Mouse (Mus musculus): ENCODE results near the gene R3hcc1l.

Gene R3hcc1l

DNA sequence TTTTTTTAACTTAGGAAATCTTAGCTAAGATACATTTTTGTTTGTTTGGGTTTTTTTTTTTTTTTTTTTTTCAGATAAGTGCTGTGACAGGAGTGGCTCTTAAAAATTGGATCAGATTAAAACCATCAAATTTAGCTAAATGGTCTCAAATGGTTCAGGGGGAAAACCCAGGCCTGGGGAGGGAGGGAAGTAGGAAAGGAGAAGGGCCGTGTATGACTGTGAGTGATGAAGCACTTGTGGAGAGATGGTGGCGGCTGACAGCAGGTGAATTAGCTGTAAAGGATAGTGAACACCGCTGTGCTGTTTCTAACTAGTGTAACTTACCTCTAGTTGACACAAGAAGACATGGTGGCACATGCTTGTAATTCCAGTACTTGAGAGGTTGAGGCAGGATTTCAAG lies 40.1 kb downstream of the R3hcc1l start:
- no peak for DNase-seq

DNA sequence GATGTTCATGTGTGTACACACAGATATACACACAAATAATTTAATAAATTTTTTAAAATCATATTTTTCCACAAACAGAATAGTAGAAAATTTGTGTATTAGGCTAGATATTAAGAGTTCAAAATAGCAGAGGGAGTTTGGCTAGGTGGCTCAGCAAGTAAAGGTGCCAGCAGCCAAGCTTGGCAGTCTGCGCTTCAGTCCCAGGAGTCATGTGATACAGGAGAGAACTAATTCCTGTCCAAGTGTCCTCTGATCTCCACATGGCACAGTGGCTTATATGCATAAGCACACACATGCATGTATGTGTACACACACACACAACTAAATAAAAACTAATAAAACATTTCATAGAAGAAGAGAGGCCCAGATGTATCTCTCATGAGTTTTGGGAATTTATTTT lies 43.4 kb downstream of the R3hcc1l start:
- DNase-seq: no peak

DNA sequence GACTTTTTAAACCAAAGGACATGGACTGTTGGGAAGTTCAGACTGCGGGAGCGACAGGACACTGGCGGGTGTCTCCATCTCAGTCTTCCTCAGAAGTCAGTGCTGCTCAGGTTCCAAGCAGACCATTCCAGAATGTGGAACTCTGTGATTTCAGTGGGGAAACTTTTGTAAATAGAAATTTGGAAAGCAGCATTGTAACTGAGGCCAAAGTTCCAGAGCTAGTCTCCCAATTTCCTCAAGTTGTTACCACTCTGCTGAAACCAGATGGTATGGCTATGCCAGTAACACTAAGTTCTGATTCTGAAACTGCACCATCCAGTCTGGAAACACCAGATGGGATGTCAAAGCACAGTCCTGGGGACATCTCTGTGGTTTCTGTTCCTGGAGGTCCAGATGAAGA lies 44.4 kb downstream of the R3hcc1l start:
- no peak for DNase-seq

DNA sequence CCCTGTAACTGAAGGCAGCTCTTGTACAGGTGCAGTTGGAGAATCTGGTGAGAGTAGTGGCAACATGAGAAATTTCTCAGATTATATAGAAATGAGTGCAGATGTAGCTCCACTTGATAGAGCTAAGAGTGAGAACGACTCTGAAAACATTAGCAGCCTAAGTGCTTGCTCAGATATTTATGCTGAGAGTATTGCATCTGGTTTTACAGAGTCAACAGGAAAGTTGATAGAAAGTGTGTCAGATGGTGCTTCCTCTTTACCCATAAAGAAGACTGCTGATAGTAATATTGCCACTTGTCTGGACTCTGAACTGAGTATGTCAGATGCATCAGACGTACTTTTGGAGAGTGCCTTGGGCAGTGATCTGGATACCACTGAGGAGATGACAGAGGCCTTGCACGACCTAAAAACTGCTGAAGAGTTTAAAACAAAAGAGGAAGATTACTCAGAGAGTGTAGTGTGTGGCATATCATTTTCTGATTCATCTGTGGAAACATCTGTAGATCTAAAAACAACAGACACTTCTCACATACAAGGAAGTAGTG lies 45.2 kb downstream of the R3hcc1l start:
- no peak for DNase-seq

DNA sequence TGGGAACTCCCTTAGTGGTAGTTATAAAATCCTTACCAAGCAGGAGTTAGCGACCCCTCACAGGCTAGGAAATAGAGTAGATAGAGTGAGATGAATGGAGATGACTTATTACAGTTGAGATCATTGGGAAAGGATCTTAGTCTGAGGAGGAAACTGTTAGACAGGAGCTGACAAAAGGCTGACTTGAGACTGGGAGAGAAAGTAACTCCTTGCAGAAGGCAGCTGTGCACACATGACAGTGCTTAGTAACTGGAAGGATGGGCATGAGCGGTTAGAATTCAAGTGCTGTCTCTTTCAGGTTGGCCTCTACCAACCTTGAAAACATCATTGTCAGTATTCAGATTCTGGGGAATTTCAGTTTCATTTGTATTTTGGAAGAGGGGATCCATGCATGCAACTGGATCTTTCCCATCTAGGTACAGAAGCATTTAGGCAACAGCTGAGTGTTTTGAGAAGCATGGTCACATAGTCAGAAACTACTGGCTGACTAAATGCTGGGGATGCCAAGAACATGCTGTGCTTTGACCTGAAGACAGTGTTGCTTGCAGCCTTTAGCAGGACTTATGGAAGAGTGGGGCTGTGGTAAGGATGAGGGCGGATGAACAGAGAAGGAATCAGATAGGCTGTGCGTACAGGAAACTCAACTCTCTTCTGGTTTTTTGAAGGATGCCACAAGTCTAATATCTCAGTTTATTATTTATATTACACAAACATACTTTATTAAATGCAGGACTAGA lies 47.9 kb downstream of the R3hcc1l start:
- DNase-seq: no peak

DNA sequence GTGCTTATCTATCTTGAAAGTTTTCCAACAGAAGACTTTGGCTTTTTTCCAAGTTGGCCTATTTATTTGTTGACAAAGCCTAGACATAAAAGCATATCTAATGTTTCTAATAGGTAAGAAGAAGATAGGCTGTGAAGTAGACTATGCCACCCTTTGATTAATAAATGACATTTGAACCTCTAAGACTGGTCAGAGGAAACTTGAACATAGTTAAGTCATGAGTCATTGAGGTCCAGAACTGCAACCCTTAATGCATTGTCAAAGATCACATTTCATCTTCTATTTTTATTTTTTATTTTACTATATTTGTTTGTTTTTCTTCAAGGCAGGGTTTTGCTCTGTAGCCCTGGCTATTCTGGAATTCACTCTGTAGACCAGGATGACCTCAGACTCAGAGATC lies 48.5 kb downstream of the R3hcc1l start:
- DNase-seq: no peak

DNA sequence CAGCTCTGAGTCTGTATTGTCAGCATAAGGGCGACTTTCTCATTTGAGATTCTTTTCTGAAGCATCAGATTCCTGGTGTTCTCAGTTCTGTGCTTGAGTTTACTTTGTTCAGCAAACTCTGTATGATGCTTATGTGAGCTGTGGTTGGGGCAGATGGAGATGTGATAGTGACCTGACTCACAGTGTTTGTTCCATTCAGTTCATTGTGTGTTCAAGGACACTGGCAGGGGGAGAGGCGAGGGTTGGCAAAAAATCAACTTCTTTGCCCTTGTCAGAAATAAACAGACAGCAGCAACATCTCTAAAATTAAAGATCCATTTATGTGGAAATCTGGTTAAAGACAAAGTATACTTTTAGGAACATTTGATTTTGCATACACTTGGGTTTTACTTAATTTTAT lies 50.5 kb downstream of the R3hcc1l start:
- no peak for DNase-seq

DNA sequence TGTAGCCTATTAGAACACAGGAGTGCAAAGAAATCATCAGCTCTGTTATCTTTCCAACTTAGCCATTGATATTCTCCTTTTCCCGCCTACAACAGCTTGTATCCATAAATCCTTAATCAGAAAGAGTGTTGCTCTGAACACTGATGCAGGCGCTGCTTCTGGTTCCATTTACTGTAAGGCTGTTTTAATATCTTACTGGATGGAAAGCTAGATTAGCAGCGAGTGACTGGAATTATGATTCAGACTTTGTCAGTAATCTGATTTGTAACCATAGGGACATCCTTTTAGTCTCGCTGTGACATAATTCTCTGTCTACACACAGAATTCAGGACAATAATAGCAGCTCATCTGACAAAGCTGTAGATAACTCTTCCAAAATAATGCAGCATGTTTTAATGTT lies 52.7 kb downstream of the R3hcc1l start:
- DNase-seq: no peak

DNA sequence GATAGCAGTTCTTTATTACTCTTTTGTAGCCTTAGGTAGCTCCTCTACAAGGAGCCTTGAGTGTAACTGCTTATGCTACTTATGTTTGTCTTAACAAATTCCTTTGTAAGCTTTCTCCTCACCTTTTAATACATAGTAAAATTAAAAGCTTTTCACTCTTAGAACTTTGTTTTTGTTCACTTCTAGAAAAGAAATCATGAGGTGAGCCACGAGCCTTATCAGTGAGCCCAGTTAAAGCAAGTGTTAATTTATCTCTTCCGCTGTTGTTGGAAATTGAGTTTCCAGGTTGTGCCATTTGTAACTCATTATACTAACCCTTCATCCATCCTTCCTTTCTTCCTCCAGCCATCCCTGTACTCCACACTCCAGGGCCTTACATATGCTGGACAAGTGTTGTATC lies 56.8 kb downstream of the R3hcc1l start:
- no peak for DNase-seq

DNA sequence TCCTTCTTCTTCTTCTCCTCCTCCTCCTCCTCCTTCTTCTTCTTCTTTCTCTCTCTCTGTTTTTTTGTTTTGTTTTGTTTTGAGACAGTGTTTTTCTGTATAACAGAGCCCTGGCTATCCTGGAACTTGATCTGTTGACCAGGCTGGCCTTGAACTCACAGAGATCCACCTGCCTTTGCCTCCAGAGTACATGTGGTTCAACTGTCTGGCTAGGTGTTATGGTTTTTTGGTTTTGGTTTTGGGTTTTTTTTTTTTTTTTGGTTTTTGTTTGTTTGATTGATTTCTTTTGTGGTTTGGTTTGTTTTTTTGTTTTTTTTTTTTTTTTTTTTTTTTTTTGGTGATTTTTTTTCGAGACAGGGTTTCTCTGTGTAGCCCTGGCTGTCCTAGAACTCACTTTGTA lies 58.3 kb downstream of the R3hcc1l start:
- no peak for DNase-seq

DNA sequence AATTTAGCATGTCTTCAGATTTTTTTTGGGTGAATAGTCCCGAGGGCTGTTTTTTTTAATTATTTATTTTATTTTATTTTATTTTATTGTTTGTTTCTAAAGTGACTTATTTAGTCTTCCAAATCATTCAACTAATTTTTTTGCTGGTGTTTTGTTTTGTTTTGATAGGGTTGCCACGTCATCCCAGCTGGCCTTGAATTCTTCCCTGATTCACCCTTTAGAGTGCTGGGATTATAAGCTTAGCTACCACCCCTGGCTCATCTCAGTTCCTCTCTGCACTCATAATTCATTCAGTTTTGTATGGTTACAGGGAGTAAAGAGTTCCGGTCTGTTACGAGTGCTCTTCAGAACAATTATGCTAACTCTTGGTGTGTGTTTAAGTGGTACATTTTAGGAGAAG lies 60.1 kb downstream of the R3hcc1l start:
- no peak for DNase-seq

DNA sequence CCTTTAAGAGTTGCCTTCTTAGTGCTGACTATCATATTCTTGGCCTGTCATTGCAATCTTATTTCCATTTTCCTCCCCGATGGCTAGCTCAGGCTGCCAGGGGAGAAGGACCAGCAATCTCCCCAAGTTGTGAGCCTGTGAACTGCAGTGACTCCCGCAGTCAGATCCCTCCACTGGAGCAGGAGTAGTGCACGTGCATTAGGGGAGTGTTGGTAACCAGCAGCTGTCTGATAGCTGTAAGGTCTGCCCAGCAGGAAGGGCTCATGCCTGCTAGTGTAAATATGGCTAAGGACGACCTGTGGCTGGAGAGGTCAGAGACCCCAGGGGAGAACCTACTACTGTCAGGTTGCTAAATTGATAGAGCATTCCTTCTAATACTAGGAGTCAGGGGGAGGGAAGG lies 62.1 kb downstream of the R3hcc1l start:
- DNase-seq: no peak

DNA sequence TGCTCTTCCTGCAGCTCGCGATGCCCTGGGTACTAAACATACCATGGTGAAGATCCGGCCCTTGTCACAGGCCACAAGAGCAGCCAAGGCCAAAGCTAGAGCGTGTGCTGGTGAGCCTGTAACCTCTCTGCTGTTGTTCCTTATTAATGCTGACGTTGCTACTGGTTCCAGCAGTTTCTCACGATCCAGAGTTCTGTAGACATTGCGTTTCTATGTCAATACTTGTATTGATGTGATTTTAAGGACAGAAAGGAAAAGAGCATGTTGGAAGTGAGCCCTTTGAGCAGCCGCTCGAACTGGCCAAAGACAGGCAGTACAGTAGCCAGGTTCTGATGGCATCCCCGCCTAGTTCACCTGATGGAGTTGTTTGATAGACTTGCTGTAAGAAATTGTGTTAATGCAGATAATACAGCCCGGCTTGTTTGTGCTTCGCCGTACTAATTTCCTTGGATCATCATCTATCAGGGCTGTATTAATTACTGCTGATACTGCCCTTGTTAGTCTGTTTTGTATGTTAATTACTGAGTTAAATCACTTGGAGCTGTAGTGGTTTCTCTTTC lies 64.3 kb downstream of the R3hcc1l start:
- DNase-seq: peak; percentile 44

DNA sequence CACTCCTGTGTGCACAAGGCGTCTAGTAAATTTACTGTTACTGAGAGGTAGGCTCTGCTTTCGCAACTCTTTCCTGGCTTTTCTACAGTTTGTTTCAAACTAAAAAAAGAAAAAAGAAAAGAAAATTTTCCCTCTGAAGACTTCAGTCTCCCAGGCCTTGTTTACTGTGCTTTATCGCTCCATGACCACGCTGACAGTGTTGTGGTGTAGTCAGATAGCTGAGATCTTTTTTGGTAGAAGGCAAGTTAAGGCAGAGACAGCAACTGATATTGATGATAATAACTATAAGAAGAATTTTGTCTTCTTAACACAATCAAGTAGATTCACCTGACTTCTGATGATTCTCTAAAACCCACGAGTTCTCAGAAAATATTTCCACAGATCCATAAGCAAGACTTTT lies 65.1 kb downstream of the R3hcc1l start:
- peak; percentile 35 for DNase-seq

DNA sequence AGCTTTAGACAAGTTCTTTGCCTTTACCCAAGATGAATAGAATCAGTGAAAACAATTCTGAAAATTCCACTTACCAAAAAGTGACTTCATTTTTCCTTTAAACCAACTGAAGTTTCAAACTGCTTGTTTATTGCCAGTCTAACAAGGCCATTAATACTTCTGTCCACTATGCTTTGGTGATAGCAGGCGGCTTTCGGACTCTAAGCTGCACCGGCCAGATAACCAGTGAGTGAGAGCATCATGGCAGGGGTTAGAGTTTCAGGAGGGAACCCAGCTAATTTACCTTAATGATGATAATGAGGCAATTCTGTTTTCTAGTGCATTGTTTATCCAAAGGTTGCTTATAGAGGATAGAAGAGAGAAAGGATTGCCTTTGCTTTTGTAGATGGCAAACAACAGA lies 65.6 kb downstream of the R3hcc1l start:
- DNase-seq: peak; percentile 46

DNA sequence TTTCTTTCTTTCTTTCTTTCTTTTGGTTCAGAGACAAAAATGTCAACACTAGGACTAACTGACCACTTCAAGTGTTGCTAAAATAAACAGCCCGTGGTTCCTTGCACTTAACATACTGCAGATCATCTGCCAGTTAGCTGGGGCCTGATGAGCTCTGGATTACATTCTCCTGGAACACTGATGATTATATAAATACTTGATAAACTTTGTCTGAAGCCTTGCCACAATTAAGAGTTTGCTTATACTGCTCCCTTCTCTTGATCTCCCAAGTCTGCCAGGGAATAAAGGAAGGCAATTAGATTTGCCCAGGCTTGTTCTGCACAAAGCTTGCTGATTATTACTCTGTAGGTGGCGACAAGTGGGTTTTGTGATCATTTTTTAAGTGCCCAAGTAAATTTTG lies 69.1 kb downstream of the R3hcc1l start:
- no peak for DNase-seq

DNA sequence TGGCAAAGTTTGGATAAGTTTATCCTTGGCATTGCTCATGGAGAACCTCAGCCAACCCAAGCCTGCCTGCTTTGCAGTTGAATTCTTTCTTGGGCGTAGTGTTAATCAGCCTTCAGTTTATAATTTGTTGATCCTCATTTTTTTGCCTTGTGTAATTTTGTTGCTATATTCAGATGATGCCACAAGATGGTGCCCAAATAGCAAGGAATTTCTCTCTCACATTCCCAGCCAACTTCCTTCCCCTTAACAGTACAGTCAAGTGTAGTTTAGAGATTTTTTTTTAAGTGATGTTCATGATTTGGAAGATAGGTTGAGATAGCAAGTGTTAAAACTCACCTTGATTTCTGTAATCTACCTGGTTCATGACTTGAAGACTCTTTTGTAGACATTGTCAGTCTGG lies 70.7 kb downstream of the R3hcc1l start:
- no peak for DNase-seq

DNA sequence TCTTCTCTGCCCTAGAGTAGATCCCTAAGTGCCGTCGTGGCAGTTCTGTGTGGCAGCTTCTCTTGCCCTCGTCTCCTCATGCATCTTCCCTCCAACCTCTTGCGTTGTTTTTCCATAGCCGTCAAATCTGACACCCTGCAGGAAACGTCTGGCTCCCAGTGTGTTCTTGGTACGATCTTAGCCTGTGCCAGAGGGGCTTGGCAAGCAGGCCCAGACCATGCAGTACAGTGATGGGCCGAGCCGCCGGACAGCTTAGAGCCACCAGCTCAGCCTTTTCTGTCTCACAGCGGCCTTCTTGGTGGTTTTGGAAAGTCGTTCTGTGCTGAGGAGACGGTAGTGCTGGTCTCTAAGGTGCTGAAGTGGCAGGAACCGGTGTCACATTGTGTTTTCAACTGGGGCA lies 73.0 kb downstream of the R3hcc1l start:
- DNase-seq: no peak

DNA sequence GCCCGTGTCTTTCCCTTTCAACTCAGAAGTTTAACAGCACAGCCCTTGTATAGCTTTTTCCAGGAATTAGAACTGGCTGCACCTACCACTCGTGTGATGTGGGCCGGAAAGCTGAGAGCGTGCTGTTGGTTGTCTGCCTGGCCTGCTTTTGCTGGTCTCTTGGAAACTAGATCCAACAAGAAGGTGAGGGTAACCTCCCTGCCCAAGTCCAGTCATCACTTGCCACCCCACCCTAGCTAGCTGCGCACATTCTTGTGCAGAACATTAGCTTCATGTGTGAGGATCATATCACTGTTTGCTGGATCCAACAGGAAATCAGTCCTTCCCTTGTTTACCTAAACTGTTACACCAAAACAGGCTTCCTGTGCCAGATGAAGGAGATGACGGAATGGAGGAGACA lies 74.9 kb downstream of the R3hcc1l start:
- DNase-seq: no peak

DNA sequence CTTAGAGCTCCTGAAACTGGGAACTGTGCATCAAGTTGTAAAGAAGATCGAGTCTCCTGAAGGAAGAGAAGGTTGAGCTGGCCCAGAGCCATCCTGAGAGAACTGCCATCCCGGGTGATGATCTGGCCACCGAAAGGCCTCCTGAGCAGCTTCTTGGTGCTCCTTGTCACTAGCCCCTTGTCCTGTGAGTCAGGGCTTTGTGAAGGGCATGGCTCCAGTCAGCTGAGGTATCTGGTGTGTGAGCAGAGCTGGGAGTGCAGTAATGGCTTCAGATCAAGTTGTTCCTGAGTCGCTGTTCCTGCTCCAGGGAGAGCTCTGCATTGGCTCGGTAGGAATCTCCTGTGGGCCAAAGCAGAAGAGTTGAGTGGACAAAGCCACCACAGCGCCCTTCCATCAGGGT lies 76.5 kb downstream of the R3hcc1l start:
- DNase-seq: no peak

DNA sequence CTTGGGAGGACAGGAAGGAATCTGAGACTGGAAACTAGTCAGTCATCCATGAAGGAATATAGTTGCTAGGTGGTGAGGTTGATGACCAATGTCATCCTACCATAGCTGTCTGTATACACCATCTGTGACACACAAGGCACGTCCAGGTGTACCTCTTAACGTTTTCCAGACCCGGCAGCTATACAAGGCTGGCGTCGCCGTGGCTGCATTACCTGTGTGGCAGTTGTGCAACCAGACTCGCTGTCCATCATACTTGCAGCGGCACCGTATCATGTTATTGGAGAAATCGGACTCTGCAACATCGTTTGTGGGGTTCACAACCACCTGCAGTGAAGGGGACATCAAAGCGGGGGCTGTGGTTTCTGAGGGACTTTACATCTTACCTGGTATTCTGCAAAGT lies 78.7 kb downstream of the R3hcc1l start:
- DNase-seq: no peak

DNA sequence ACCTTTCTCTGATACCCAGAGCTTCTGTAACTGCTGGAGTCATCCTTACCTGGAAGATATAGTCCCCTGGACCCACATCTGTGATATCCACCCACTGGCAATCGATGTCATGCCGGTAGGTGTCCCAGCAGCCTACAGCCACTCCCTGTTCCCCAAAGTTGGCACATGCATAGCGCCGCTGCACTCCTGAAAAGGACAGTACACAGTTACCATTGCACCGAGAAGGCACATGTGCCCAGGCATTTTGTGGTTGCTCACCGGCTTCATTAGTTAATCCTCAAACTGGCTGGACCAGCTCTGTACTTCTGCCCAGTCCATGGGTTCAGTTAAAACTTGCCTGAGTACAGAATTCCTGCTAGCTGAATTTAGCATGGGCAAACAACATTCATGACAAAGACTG lies 79.3 kb downstream of the R3hcc1l start:
- no peak for DNase-seq

DNA sequence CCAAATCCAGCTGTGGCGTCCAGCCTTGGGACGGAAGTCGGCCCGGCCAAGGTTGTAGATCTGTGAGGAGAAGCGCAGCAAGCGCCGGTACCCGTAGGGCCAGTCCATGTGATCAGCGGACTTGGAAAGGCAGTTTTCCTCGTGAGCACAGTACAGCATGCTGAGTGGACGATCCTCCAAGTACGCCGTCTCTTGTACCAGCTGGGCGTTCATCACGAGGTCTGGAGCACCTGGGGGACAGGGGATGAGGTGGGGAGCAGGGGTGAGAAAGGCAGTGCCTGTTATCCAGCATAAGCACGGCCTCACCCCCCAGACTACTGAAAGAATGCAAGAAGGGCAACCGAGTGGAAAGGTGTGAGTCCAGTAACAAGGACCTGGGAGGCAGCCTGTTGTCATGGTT lies 81.3 kb downstream of the R3hcc1l start:
- DNase-seq: no peak

DNA sequence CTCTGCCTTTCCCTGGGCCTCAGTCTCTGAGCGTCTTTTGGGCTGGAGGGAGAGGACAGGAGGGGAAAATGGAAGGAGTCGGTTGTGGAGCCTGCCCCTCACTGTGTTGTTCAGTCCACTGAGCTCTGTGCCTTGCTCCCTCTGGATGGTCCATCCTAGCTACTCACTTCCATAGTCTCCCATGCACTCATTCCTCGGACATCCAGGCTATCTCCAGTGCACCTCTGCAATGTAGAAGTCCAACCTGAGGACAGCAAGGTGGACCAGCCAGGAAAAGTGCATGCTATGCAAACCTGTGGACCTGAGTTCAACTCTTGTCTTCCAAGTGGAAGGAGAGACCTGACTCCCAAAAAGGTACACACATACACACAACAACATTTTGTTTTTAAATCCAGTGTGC lies 82.0 kb downstream of the R3hcc1l start:
- DNase-seq: no peak

DNA sequence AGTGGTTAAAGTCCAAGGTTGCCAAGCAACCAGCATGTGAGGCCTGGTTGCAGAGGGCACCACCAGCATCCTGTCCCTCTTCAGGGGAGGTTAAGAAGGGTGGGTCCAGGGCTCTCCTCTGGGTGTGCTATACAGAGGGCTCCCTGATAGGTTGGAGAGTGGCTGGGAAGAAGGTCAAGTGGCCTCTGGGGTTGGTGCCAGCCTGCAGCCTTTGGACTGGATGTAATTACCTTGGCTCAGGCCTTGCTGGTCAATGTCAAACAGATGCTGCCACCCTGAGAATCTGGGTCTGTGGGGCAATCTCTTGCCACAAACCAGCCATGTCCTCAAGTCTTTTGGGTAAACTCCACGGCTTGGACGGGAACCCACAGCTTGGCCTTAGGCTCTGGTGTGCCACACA lies 82.9 kb downstream of the R3hcc1l start:
- DNase-seq: no peak
